Mouse (Mus musculus) liver, embryonic 12.5 days (tissue): ENCODE data around the gene Rpl7a. TPM values are rescaled to one million over a fixed set of nuclear protein-coding genes. Genes with fewer than 3 reads are reported as not detected.
A peak's percentile ranks its signal among the peaks of the same experiment; 100 is the strongest.

Experiments used
- ATAC-seq: fragments of 200-750 bp; cut with Nextera tagmentation; 2 replicates; pipeline ENCODE4 v1.8.0; 2017; ENCODE audit warnings: moderate number of reproducible peaks, mild to moderate bottlenecking, moderate library complexity
- H3K27ac ChIP-seq: fragments of 300-500 bp; sonication (generic); 2 replicates; pipeline ENCODE4 v1.5.1; 2016; ENCODE audit warnings: mild to moderate bottlenecking
- H3K27me3 ChIP-seq: fragments of 300-500 bp; sonication (generic); replicated peaks from 2 replicates; pipeline ENCODE4 v1.6.1; 2016; ENCODE audit warnings: mild to moderate bottlenecking, moderate library complexity
- H3K36me3 ChIP-seq: fragments of 300-500 bp; sonication (generic); 2 replicates; pipeline ENCODE4 v1.6.1; 2016; ENCODE audit warnings: mild to moderate bottlenecking, moderate library complexity
- H3K4me1 ChIP-seq: fragments of 300-500 bp; sonication (generic); 2 replicates; pipeline ENCODE4 v1.6.1; 2016
- H3K4me2 ChIP-seq: fragments of 300-500 bp; sonication (generic); 2 replicates; pipeline ENCODE4 v1.6.1; 2016; ENCODE audit warnings: mild to moderate bottlenecking, moderate library complexity
- H3K4me3 ChIP-seq: fragments of 300-500 bp; sonication (generic); 2 replicates; pipeline ENCODE4 v1.5.1; 2016; ENCODE audit warnings: mild to moderate bottlenecking, moderate library complexity
- H3K9ac ChIP-seq: fragments of 300-500 bp; sonication (generic); 2 replicates; pipeline ENCODE4 v1.6.1; 2016; ENCODE audit warnings: mild to moderate bottlenecking, moderate library complexity
- H3K9me3 ChIP-seq: fragments of 300-500 bp; sonication (generic); replicated peaks from 2 replicates; pipeline ENCODE4 v1.6.1; 2016; ENCODE audit warnings: mild to moderate bottlenecking, moderate library complexity
- WGBS: fragments of 180-500 bp; shearing (Covaris S2); methylation state at CpG from one replicate; pipeline ENCODE4 v1.1.7; 2016; ENCODE audit not compliant: insufficient replicate concordance; 5-methylcytosine and 5-hydroxymethylcytosine counted together
- polyA plus RNA-seq: library from polyadenylated mRNA; unstranded; fragments of >200 nt; fragmentation: Nextera tagmentation; extraction: Ambion mirVana; gene quantifications from 2 replicates; pipeline ENCODE4 v1.2.1, GENCODE M21; 2016

Rpl7a gene
- polyA plus RNA-seq, 1 experiment from 2014 or later, result 587 TPM

- WGBS, result 21% methylated on average over 1 of the region's 1 CpGs
These were observed 25.9 kb downstream of the Rpl7a start for GRCm38 (mm10) chr2:26936425-26936824.

DNA sequence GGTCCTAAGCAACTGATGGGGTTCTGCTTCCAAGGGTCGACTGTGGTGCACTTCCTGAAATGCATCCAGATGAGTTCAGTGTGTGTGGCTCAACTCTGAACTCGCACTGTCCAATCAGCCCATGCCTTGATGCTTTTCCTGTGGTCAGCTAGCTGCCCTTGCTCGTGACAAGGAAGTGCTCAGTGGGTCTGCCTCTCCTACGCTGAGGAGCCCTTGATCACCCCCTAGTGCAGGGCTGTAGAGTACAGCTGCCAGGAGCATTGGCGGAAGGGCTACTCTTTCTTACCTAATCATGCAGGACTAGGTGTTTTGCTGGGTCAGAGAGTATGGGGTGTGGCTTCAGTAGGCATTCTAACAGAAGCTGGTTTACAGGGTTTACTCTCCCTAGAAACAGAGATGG, 31.0 kb downstream of the Rpl7a start:
- ATAC-seq, result peak; percentile 46; the same call in 1 of the 2 replicates
- Histone ChIP-seq H3K4me3 (no peak overlapping the region), H3K4me1 (peaks cover 10% of the 10 kb centered on the region), H3K27ac (no peak overlapping the region), H3K27me3 (0 out of 2 replicates have a peak, but pooled peaks cover 3% of the 10 kb centered on the region), H3K36me3 (no peaks in the 10 kb centered on the region), H3K9ac (no peak overlapping the region), H3K4me2 (no peak overlapping the region), H3K9me3 (no peaks in the 10 kb centered on the region)
- WGBS, result 18% methylated on average over 5 of the region's 5 CpGs

More at GRCm38 (mm10) chr2:26936425-26936824, 25.9 kb downstream of the Rpl7a start:
- H3K27ac ChIP-seq, result no peak overlapping the region
- H3K9me3 ChIP-seq, result no peaks in the 10 kb centered on the region
- no peak overlapping the region for H3K4me2 ChIP-seq
- peaks cover 5% of the 10 kb centered on the region for H3K36me3 ChIP-seq
- no peak overlapping the region for H3K4me3 ChIP-seq
- no peaks in the 10 kb centered on the region for H3K27me3 ChIP-seq
- H3K9ac ChIP-seq, result no peak overlapping the region
- ATAC-seq, result no peak
- peaks cover 38% of the 10 kb centered on the region for H3K4me1 ChIP-seq

- Histone ChIP-seq H3K4me3 (no peak overlapping the region), H3K9ac (no peak overlapping the region), H3K4me1 (peaks cover 6% of the 10 kb centered on the region; the same call in 1 of the 2 replicates), H3K27me3 (0 out of 2 replicates have a peak, but pooled peaks cover 3% of the 10 kb centered on the region), H3K4me2 (no peak overlapping the region), H3K27ac (no peak overlapping the region), H3K36me3 (peaks cover 5% of the 10 kb centered on the region), H3K9me3 (no peaks in the 10 kb centered on the region)
- ATAC-seq, result no peak
- WGBS, result 56% methylated on average over 3 of the region's 3 CpGs
These were observed 32.7 kb downstream of the Rpl7a start for GRCm38 (mm10) chr2:26943253-26943652.

- H3K27me3 ChIP-seq, result 0 out of 2 replicates have a peak, but pooled peaks cover 2% of the 10 kb centered on the region
- H3K4me1 ChIP-seq, result no peaks in the 10 kb centered on the region
- ATAC-seq, result no peak
- WGBS, result 75% methylated on average over 2 of the region's 2 CpGs
- no peak overlapping the region for H3K27ac ChIP-seq
- no peak overlapping the region for H3K9ac ChIP-seq
- no peaks in the 10 kb centered on the region for H3K9me3 ChIP-seq
- no peak overlapping the region for H3K4me3 ChIP-seq
- H3K4me2 ChIP-seq, result no peak overlapping the region
- peaks cover 76% of the 10 kb centered on the region for H3K36me3 ChIP-seq
These were observed 39.8 kb downstream of the Rpl7a start for GRCm38 (mm10) chr2:26950411-26950810.

GRCm38 (mm10) chr2:26951346-26951905, 40.9 kb downstream of the Rpl7a start:
- no peak overlapping the region for H3K27ac ChIP-seq
- ATAC-seq, result no peak
- no peak overlapping the region for H3K4me3 ChIP-seq
- no peaks in the 10 kb centered on the region for H3K9me3 ChIP-seq
- H3K36me3 ChIP-seq, result peaks cover 86% of the 10 kb centered on the region
- no peak overlapping the region for H3K9ac ChIP-seq
- H3K4me2 ChIP-seq, result no peak overlapping the region
- no peaks in the 10 kb centered on the region for H3K4me1 ChIP-seq
- 83% methylated on average over 8 of the region's 8 CpGs for WGBS
- H3K27me3 ChIP-seq, result no peaks in the 10 kb centered on the region

DNA sequence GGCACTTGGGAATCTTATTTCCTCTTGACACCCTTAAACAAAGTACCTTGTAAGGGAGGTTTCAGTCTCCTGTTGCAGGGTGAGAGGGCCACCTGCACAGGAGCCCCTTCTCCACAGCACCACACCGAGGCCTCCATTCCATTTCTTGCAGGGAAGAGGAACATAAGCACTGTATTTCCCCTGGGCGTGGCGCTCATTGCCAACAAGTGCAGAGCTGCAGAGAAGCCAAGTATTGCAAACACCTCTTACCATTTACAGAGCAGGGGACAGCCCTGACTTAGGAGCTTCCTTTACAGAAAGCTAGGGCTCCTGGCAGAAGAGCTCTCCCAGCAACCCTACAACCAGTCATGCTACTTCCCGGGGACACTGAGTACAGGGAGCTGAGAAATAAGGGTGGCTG, 41.6 kb downstream of the Rpl7a start:
- H3K9ac ChIP-seq, result no peak overlapping the region
- WGBS, result 78% methylated on average over 4 of the region's 4 CpGs

GRCm38 (mm10) chr2:26952866-26953265, 42.3 kb downstream of the Rpl7a start:
- no peak overlapping the region for H3K27ac ChIP-seq
- H3K36me3 ChIP-seq, result peaks cover 98% of the 10 kb centered on the region
- H3K4me1 ChIP-seq, result 0 out of 2 replicates have a peak, but pooled peaks cover 1% of the 10 kb centered on the region
- no peak for ATAC-seq
- H3K4me2 ChIP-seq, result no peak overlapping the region
- H3K9me3 ChIP-seq, result no peaks in the 10 kb centered on the region
- H3K9ac ChIP-seq, result no peak overlapping the region
- no peaks in the 10 kb centered on the region for H3K27me3 ChIP-seq
- 86% methylated on average over 8 of the region's 8 CpGs for WGBS
- no peak overlapping the region for H3K4me3 ChIP-seq

More for the DNA sequence above, 41.6 kb downstream of the Rpl7a start:
- Histone ChIP-seq H3K4me3 (no peak overlapping the region), H3K4me1 (no peaks in the 10 kb centered on the region), H3K27me3 (no peaks in the 10 kb centered on the region), H3K36me3 (peaks cover 93% of the 10 kb centered on the region), H3K9me3 (no peaks in the 10 kb centered on the region), H3K4me2 (no peak overlapping the region), H3K27ac (no peak overlapping the region)
- no peak for ATAC-seq

GRCm38 (mm10) chr2:26954735-26955395, 44.3 kb downstream of the Rpl7a start:
- peaks cover 97% of the 10 kb centered on the region for H3K36me3 ChIP-seq
- H3K9me3 ChIP-seq, result no peaks in the 10 kb centered on the region
- H3K4me1 ChIP-seq, result 0 out of 2 replicates have a peak, but pooled peaks cover 6% of the 10 kb centered on the region
- no peak for ATAC-seq
- WGBS, result 97% methylated on average over 2 of the region's 2 CpGs
- no peak overlapping the region for H3K27ac ChIP-seq
- H3K4me3 ChIP-seq, result no peak overlapping the region
- H3K9ac ChIP-seq, result no peak overlapping the region
- no peaks in the 10 kb centered on the region for H3K27me3 ChIP-seq
- no peak overlapping the region for H3K4me2 ChIP-seq

DNA sequence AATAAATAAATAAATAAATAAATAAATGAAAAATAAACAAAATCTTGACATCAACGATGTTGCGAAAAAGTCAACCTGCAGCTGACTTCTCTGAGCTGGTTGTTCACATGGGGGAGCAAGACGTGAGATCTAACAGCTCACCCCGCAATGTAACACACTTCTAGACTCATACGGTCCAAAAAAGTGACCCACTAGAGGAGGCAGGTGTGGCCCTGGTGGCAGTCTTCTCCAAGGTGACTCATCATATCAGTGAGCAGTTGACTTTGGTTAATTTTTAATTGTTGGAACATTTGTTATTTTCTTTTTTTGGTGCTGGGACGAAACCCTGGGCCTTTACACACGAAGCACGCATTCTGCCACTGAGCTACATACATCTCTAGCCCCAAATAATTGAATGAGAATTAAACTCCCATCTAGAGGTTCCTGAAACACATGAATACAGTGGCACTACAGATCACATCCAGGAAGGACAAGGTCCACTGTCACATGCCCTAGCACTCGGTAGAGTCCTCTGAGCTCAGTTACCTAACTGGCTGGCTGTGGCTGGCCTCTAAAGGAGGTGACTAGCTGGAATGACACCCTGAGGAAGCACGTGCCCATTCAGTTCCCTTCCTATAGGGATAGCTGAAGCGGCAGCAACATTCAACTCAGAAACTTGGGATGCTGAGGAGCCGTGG, 46.4 kb downstream of the Rpl7a start:
- peaks cover 15% of the 10 kb centered on the region for H3K4me1 ChIP-seq
- H3K27me3 ChIP-seq, result no peaks in the 10 kb centered on the region
- H3K9me3 ChIP-seq, result no peaks in the 10 kb centered on the region
- H3K4me2 ChIP-seq, result no peak overlapping the region
- H3K36me3 ChIP-seq, result peaks cover 97% of the 10 kb centered on the region
- no peak overlapping the region for H3K9ac ChIP-seq
- ATAC-seq, result 0 out of 2 replicates have a peak, but pooled peaks have one; percentile 50
- H3K4me3 ChIP-seq, result no peak overlapping the region
- WGBS, result 88% methylated on average over 12 of the region's 12 CpGs
- 0 out of 2 replicates have a peak overlapping the region, but pooled peaks have one; percentile 18 for H3K27ac ChIP-seq

DNA sequence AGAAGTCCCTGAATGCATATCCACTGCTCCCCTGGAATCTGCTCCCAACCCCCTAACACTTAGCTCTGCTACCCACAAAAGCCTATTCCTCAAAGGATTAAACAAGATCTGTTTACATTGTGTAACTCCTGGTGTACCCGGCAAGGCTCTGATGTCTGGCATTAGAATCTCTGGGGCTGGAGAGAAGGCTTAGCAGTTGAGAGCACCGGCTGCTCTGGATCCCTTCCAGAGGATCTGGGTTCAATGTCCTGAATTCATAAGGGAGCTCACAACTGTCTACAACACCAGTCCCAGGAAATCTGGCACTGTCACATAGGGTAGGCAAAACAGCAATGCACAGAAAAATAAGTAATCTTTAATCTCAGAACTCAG, 46.9 kb downstream of the Rpl7a start:
- Histone ChIP-seq H3K4me3 (no peak overlapping the region), H3K9ac (no peak overlapping the region), H3K27me3 (no peaks in the 10 kb centered on the region), H3K4me1 (peaks cover 20% of the 10 kb centered on the region), H3K4me2 (no peak overlapping the region), H3K27ac (peak overlapping the region; percentile 18; the same call in 1 of the 2 replicates), H3K36me3 (peaks cover 97% of the 10 kb centered on the region), H3K9me3 (no peaks in the 10 kb centered on the region)
- ATAC-seq, result no peak
- 77% methylated on average over 2 of the region's 2 CpGs for WGBS

DNA sequence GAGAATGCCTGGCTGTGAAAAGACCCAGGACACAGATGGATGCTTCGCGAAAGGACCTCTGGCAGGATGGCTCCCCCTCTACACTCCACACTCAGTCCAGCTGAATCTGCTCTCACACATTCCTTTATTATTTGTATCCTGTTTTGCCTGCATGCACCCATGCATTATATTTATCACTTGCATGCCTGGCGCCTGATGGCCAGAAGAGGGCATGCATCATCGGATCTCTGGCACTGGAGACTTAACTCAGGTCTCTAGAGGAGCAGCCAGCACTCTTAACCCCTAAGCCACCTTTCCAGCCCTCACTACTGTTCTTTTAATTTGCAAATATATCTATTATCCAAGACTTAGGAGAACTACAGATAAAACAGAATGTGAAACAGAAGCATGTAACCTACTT, 50.2 kb downstream of the Rpl7a start:
- Histone ChIP-seq H3K36me3 (peaks cover 68% of the 10 kb centered on the region), H3K4me2 (no peak overlapping the region), H3K9me3 (no peaks in the 10 kb centered on the region), H3K4me3 (no peak overlapping the region), H3K4me1 (peaks cover 42% of the 10 kb centered on the region), H3K9ac (no peak overlapping the region), H3K27ac (no peak overlapping the region), H3K27me3 (no peaks in the 10 kb centered on the region)
- WGBS, result 76% methylated on average over 4 of the region's 4 CpGs
- no peak for ATAC-seq
